Mouse (Mus musculus): ENCODE results near the gene Pithd1.

Gene Pithd1

GRCm38 (mm10) chr4:135926861-135927260, 60.2 kb downstream of the Pithd1 start:
- no peak for DNase-seq

GRCm38 (mm10) chr4:135926195-135926808, 60.8 kb downstream of the Pithd1 start:
- DNase-seq: no peak

Data from kidney, adult 18-20 months (tissue).